ENCODE assay signal across 16 mouse cellular contexts in the genomic region with DNA sequence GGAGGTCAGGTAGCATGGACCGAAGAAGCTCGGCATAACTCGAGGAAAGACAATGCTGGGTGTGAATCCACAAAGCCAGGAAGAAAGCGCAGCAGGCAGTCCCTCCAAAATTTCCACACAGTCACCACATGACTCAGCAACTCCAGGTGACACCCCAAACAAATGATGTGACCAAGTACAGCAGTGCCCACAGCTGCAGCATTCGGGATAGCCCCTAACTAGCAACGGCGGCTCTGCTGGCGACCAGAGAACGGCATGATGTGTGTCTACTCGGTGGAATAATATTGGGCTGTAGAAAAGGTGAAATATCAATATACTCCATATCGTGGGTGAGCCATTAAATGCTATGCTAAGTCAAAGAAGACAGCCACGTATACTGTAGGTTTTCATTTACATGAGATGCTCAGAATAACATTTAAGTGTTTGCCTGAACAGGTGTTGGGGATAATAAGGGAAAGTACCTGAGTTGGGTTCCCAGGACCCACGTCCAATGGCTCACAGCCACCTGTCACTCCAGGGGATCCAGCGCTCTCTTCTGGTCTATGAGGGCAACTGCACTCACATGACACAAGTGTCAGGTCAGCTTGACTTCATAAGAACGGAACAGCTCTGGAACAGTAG. TPM values are rescaled to one million over a fixed set of nuclear protein-coding genes. Genes with fewer than 3 reads are reported as not detected.
A peak's percentile ranks its signal among the peaks of the same experiment; 100 is the strongest.
DNase-seq lines count a peak whose midpoint lies in the region; ATAC-seq and TF ChIP-seq lines count a peak whose summit lies in the region.
"Had no signal": no experiment of that assay in that cellular context is flagged by ENCODE, and none has a peak within 500 bp of the region (broad histone marks: within the 10 kb centered on the region; RNA-seq: fewer than 3 reads in every experiment).

No protein-coding gene starts in this region.

- no peaks in the 10 kb centered on the region for H3K9me3 ChIP-seq in ES-Bruce4 (replicated peaks; ENCODE audit: control insufficient read depth, insufficient read depth, low read length, poor library complexity, severe bottlenecking)
- no peaks in the 10 kb centered on the region for H3K9me3 ChIP-seq in forebrain, postnatal 0 days (ENCODE audit: low read length)
- H3K9me3 ChIP-seq: limb, embryonic 12.5 days; neural tube, embryonic 13.5 days had no signal

- H3K4me1 ChIP-seq in lung, adult 2 months (ENCODE audit: control insufficient read depth, insufficient read depth, low read length) = peaks cover 3% of the 10 kb centered on the region; the same call in 1 of the 2 replicates
- peaks cover 4% of the 10 kb centered on the region for H3K4me1 ChIP-seq in ES-Bruce4 (ENCODE audit: control insufficient read depth, insufficient read depth, low read length)
- peaks cover 21% of the 10 kb centered on the region; the same call in 1 of the 2 replicates for H3K4me1 ChIP-seq in small intestine, adult 2 months (ENCODE audit: control insufficient read depth, insufficient read depth, insufficient read length, low read length)
- no peaks in the 10 kb centered on the region for H3K4me1 ChIP-seq in forebrain, postnatal 0 days (ENCODE audit: insufficient read depth)
- H3K4me1 ChIP-seq: neural tube, embryonic 13.5 days had no signal

- H3K27ac ChIP-seq in ES-Bruce4 (ENCODE audit: insufficient read depth, low read length) = no peak overlapping the region
- no peak overlapping the region for H3K27ac ChIP-seq in small intestine, adult 2 months (ENCODE audit: insufficient read depth, low read depth, low read length)
- no peak overlapping the region for H3K27ac ChIP-seq in forebrain, postnatal 0 days (ENCODE audit: low read depth, low read length)
- H3K27ac ChIP-seq: limb, embryonic 12.5 days; neural tube, embryonic 13.5 days had no signal

- H3K9ac ChIP-seq in ES-Bruce4 (ENCODE audit: low read depth, poor library complexity, severe bottlenecking) = no peak overlapping the region
- no peak overlapping the region for H3K9ac ChIP-seq in forebrain, postnatal 0 days
- H3K9ac ChIP-seq: limb, embryonic 12.5 days; neural tube, embryonic 13.5 days had no signal

- 0 out of 2 replicates have a peak, but pooled peaks cover 2% of the 10 kb centered on the region for H3K36me3 ChIP-seq in ES-Bruce4 (ENCODE audit: control insufficient read depth, insufficient read depth, low read length, poor library complexity, severe bottlenecking)
- 0 out of 2 replicates have a peak, but pooled peaks cover 4% of the 10 kb centered on the region for H3K36me3 ChIP-seq in small intestine, adult 2 months (ENCODE audit: control insufficient read depth, insufficient read depth, low read length)
- H3K36me3 ChIP-seq in forebrain, postnatal 0 days (ENCODE audit: insufficient read depth) = peaks cover 14% of the 10 kb centered on the region

- no peak overlapping the region for H3K4me3 ChIP-seq in lung, adult 2 months (replicated peaks; ENCODE audit: extremely low read depth, low read depth, low read length)
- no peak overlapping the region for H3K4me3 ChIP-seq in ES-Bruce4 (ENCODE audit: low read depth, low read length)
- no peak overlapping the region for H3K4me3 ChIP-seq in small intestine, adult 2 months (ENCODE audit: low read depth, low read length)
- no peak overlapping the region for H3K4me3 ChIP-seq in forebrain, postnatal 0 days (ENCODE audit: low read depth, low read length)
- H3K4me3 ChIP-seq: limb, embryonic 12.5 days; neural tube, embryonic 13.5 days had no signal

- H3K27me3 ChIP-seq in ES-Bruce4 (ENCODE audit: control insufficient read depth, insufficient read depth, low read length, poor library complexity, severe bottlenecking) = no peaks in the 10 kb centered on the region
- H3K27me3 ChIP-seq in small intestine, adult 2 months (ENCODE audit: control insufficient read depth, insufficient read depth, low read length) = no peaks in the 10 kb centered on the region
- H3K27me3 ChIP-seq in forebrain, postnatal 0 days (ENCODE audit: insufficient read depth, low read length) = no peaks in the 10 kb centered on the region
- H3K27me3 ChIP-seq: limb, embryonic 12.5 days; neural tube, embryonic 13.5 days had no signal

- TF ChIP-seq POLR2A in lung, adult 2 months (IDR thresholded peaks at IDR 0.05; ENCODE audit: borderline replicate concordance, extremely low read depth, low read depth, low read length) = no peak
- TF ChIP-seq POLR2A in ES-Bruce4 (IDR thresholded peaks at IDR 0.05; ENCODE audit: insufficient read depth, low read length) = no peak
- 0 out of 2 replicates have a peak, but pooled peaks have one; percentile 14 for TF ChIP-seq POLR2A in small intestine, adult 2 months (IDR thresholded peaks at IDR 0.05; ENCODE audit: low read depth, low read length)

- ATAC-seq in forebrain, postnatal 0 days = no peak

- H3K4me2 ChIP-seq in forebrain, postnatal 0 days (ENCODE audit: low read depth) = no peak overlapping the region
- H3K4me2 ChIP-seq: limb, embryonic 12.5 days; neural tube, embryonic 13.5 days had no signal

- 76% methylated on average over 15 of the region's 15 CpGs for WGBS in lung, adult 2 months
- 80% methylated on average over 15 of the region's 15 CpGs for WGBS in small intestine, adult 2 months
- WGBS in forebrain, postnatal 0 days = 86% methylated on average over 15 of the region's 15 CpGs

- peak; percentile 9 for DNase-seq in kidney, adult 11 months
- DNase-seq in kidney, adult 18-20 months = no peak
- no peak for DNase-seq in lung, adult 2 months
- no peak for DNase-seq in lung, postnatal 14 days
- no peak for DNase-seq in forebrain, postnatal 0 days
- DNase-seq: retina, postnatal 1 day; spleen, adult 18-20 months had no signal

- TF ChIP-seq CTCF in lung, adult 2 months (IDR thresholded peaks at IDR 0.05; ENCODE audit: insufficient read depth, low read length) = 0 out of 2 replicates have a peak, but pooled peaks have one; percentile 3
- peak; percentile 75 for TF ChIP-seq CTCF in ES-Bruce4 (IDR thresholded peaks at IDR 0.05; ENCODE audit: low read depth, low read length)
- no peak for TF ChIP-seq CTCF in small intestine, adult 2 months (IDR thresholded peaks at IDR 0.05; ENCODE audit: extremely low read depth, insufficient read length, insufficient replicate concordance, low read depth, low read length)
- no peak for TF ChIP-seq CTCF in forebrain, postnatal 0 days (IDR thresholded peaks at IDR 0.05; ENCODE audit: low read depth)

- TF ChIP-seq EP300 in ES-Bruce4 (IDR thresholded peaks at IDR 0.05; ENCODE audit: insufficient read depth, low read depth, low read length) = no peak

RNA-seq across cellular contexts. Expression of gene Heatr6, which starts 34.0 kb away (rescaled TPM):
- 15.8 and 16.8 TPM in 2 replicates for polyA plus RNA-seq in lung, adult 2 months (2012; rRNA removed)
- 20.7 and 23.8 TPM in 2 replicates for polyA plus RNA-seq in ES-Bruce4 (2011; ENCODE audit: insufficient read depth, insufficient read length, low read depth, missing spikeins)
- 10.3 and 27.4 TPM in 2 replicates for polyA plus RNA-seq in small intestine, adult 2 months (2012; rRNA removed)
- total RNA-seq in forebrain, postnatal 0 days (2014; rRNA removed) = 27.6 and 29.5 TPM in 2 replicates
- 14.0 and 22.2 TPM in 2 replicates for polyA plus RNA-seq in forebrain, postnatal 0 days (2015; fragmentation: Nextera tagmentation; extraction: Ambion mirVana)

RNA-seq across cellular contexts. Expression of gene Wfdc21, which starts 40.8 kb away (rescaled TPM):
- 16.9 and 29.8 TPM in 2 replicates for polyA plus RNA-seq in lung, adult 2 months (2012; rRNA removed)
- not detected in 2 replicates for polyA plus RNA-seq in ES-Bruce4 (2011; ENCODE audit: insufficient read depth, insufficient read length, low read depth, missing spikeins)
- 0.86 TPM in 1 of 2 replicates, not detected in the other for polyA plus RNA-seq in small intestine, adult 2 months (2012; rRNA removed)
- total RNA-seq in forebrain, postnatal 0 days (2014; rRNA removed) = not detected in 2 replicates
- polyA plus RNA-seq in forebrain, postnatal 0 days (2015; fragmentation: Nextera tagmentation; extraction: Ambion mirVana) = 0.89 TPM in 1 of 2 replicates, not detected in the other
- total RNA-seq: heart, adult 18-20 months; heart, postnatal 10 days; layer of hippocampus, postnatal 25 days; midbrain, postnatal 0 days had no signal
- polyA plus RNA-seq: frontal cortex, adult 2 months; limb, embryonic 12.5 days; midbrain, postnatal 0 days; neural tube, embryonic 13.5 days had no signal

Comparison
In these comparisons a context has a peak if more than half of its experiments do, and no peak if none do; other contexts are left out.
1. CTCF ChIP-seq: peak in lung, adult 2 months (single experiment) and ES-Bruce4 (single experiment); none in small intestine, adult 2 months (single experiment) and forebrain, postnatal 0 days (single experiment).